Mouse (Mus musculus): ENCODE measurements at regions not wholly inside any gene's neighbourhood (a gene's known extent, or its start where the extent isn't known, plus 50 kb on each side); places are given as distances from the start of the nearest gene placed in this dataset.

DNA sequence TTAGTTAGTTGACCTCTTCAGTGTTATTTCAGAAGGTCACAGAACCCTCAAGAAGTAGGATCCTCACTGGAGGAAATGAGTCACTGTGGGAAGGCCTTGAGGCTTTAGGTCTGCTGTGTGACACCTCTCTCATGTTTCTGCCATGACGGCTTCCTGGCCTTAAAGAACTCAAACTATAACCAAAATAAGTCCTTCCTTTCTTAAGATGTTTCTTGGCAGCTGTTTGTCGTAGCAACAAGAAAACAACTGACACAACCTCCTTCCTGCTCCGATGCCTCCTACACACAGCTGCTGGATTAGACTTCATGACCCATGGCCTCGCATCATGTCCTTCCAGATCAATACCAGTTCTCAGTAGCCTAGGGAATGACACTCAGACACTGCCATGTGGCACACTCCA is 58.1 kb upstream of the Gm21915 start:
- TF ChIP-seq HCFC1 (IDR thresholded peaks at IDR 0.05; ENCODE audit: borderline replicate concordance, insufficient read depth, low read length) = no peak
- no peak for TF ChIP-seq ZNF384 (IDR thresholded peaks at IDR 0.05; ENCODE audit: low read depth, low read length)
